Mouse (Mus musculus): ENCODE measurements around the gene Nelfb. TPM values are rescaled to one million over a fixed set of nuclear protein-coding genes. Genes with fewer than 3 reads are reported as not detected.

Nelfb gene
- polyA plus RNA-seq, 2 experiments from 2014 or later, result 41.1 to 49.1 TPM

GRCm38 (mm10) chr2:25174866-25175689 lies 36.2 kb downstream of the Nelfb start:
- no peak for ATAC-seq

- ATAC-seq, result no peak
Measured at GRCm38 (mm10) chr2:25173821-25174220, 37.5 kb downstream of the Nelfb start.

- no peak for ATAC-seq
Measured at GRCm38 (mm10) chr2:25172629-25173028, 38.7 kb downstream of the Nelfb start.

- ATAC-seq, result no peak
Measured at GRCm38 (mm10) chr2:25171769-25172153, 39.5 kb downstream of the Nelfb start.

GRCm38 (mm10) chr2:25171101-25171768 lies 40.1 kb downstream of the Nelfb start:
- ATAC-seq, result no peak

GRCm38 (mm10) chr2:25170326-25171100 lies 40.8 kb downstream of the Nelfb start:
- ATAC-seq, result peak; percentile 56

- no peak for ATAC-seq
Measured at GRCm38 (mm10) chr2:25169778-25170177, 41.5 kb downstream of the Nelfb start.

- no peak for ATAC-seq
Measured at GRCm38 (mm10) chr2:25168665-25168978, 42.7 kb downstream of the Nelfb start.

GRCm38 (mm10) chr2:25167919-25168664 lies 43.2 kb downstream of the Nelfb start:
- ATAC-seq, result no peak

GRCm38 (mm10) chr2:25167481-25167880 lies 43.8 kb downstream of the Nelfb start:
- ATAC-seq, result no peak

GRCm38 (mm10) chr2:25157655-25158054 lies 53.6 kb downstream of the Nelfb start:
- peak; percentile 60 for ATAC-seq

- no peak for ATAC-seq
Measured at GRCm38 (mm10) chr2:25156990-25157389, 54.3 kb downstream of the Nelfb start.

- no peak for ATAC-seq
Measured at GRCm38 (mm10) chr2:25156177-25156576, 55.1 kb downstream of the Nelfb start.

- no peak for ATAC-seq
Measured at GRCm38 (mm10) chr2:25151280-25151956, 59.9 kb downstream of the Nelfb start.

Other genes starting within 250 kb of the Nelfb start
- 10 to 100 TPM; 30.0 to 32.2 TPM for gene Dph7, start 249.1 kb downstream of the Nelfb start, polyA plus RNA-seq (2017; shearing (Covaris generic))
- gene Mrpl41, start 236.4 kb downstream of the Nelfb start, polyA plus RNA-seq (2017; shearing (Covaris generic)), result 100 to 1,000 TPM; 102 to 124 TPM
- gene Pnpla7, start 235.5 kb downstream of the Nelfb start, polyA plus RNA-seq (2017; shearing (Covaris generic)), result 10 to 100 TPM; 49.3 to 51.3 TPM
- gene Nsmf, start 157.1 kb downstream of the Nelfb start, polyA plus RNA-seq (2017; shearing (Covaris generic)), result 10 to 100 TPM; 11.1 to 11.2 TPM
- not detected for gene Entpd8, start 131.2 kb downstream of the Nelfb start, polyA plus RNA-seq (2017; shearing (Covaris generic))
- 1 to 10 TPM; 1.6 to 1.9 TPM for gene Noxa1, start 116.3 kb downstream of the Nelfb start, polyA plus RNA-seq (2017; shearing (Covaris generic))
- 1 to 10 TPM in 1 of 2 experiments, under 1 TPM in 1; 0.61 to 1.2 TPM for gene Nrarp, start 30.7 kb downstream of the Nelfb start, polyA plus RNA-seq (2017; shearing (Covaris generic))
- 10 to 100 TPM; 51.4 to 89.5 TPM for gene Tor4a, start 14.6 kb downstream of the Nelfb start, polyA plus RNA-seq (2017; shearing (Covaris generic))
- gene Stpg3, start 3.1 kb upstream of the Nelfb start, polyA plus RNA-seq (2017; shearing (Covaris generic)), result not detected
- gene Fam166a, start 7.3 kb upstream of the Nelfb start, polyA plus RNA-seq (2017; shearing (Covaris generic)), result not detected
- 100 to 1,000 TPM; 110 to 150 TPM for gene Tubb4b, start 13.2 kb upstream of the Nelfb start, polyA plus RNA-seq (2017; shearing (Covaris generic))
- not detected for gene Slc34a3, start 22.9 kb upstream of the Nelfb start, polyA plus RNA-seq (2017; shearing (Covaris generic))
- gene Rnf224, start 25.3 kb upstream of the Nelfb start, polyA plus RNA-seq (2017; shearing (Covaris generic)), result not detected
- gene Rnf208, start 30.8 kb upstream of the Nelfb start, polyA plus RNA-seq (2017; shearing (Covaris generic)), result under 1 TPM in 1 of 2 experiments, not detected in 1; 0.58 TPM
- gene Cysrt1, start 31.0 kb upstream of the Nelfb start, polyA plus RNA-seq (2017; shearing (Covaris generic)), result not detected
- gene AL732309.1, start 35.4 kb upstream of the Nelfb start, polyA plus RNA-seq (2017; shearing (Covaris generic)), result 1 to 10 TPM; 3.6 to 4.2 TPM
- 10 to 100 TPM; 10.8 to 13.0 TPM for gene Tmem203, start 44.0 kb upstream of the Nelfb start, polyA plus RNA-seq (2017; shearing (Covaris generic))
- 10 to 100 TPM in 1 of 2 experiments, 1 to 10 TPM in 1; 5.5 to 12.4 TPM for gene Tprn, start 51.1 kb upstream of the Nelfb start, polyA plus RNA-seq (2017; shearing (Covaris generic))
- 100 to 1,000 TPM; 127 to 134 TPM for gene Ssna1, start 60.9 kb upstream of the Nelfb start, polyA plus RNA-seq (2017; shearing (Covaris generic))
- 10 to 100 TPM; 24.8 to 39.3 TPM for gene Anapc2, start 61.0 kb upstream of the Nelfb start, polyA plus RNA-seq (2017; shearing (Covaris generic))
- gene Tmem210, start 76.7 kb upstream of the Nelfb start, polyA plus RNA-seq (2017; shearing (Covaris generic)), result not detected
- gene Lrrc26, start 78.4 kb upstream of the Nelfb start, polyA plus RNA-seq (2017; shearing (Covaris generic)), result not detected
- not detected for gene Grin1, start 107.7 kb upstream of the Nelfb start, polyA plus RNA-seq (2017; shearing (Covaris generic))
- gene Man1b1, start 120.8 kb upstream of the Nelfb start, polyA plus RNA-seq (2017; shearing (Covaris generic)), result 10 to 100 TPM; 19.7 to 23.2 TPM
- gene Dpp7, start 144.9 kb upstream of the Nelfb start, polyA plus RNA-seq (2017; shearing (Covaris generic)), result 10 to 100 TPM; 10.3 to 13.9 TPM
- 10 to 100 TPM; 13.3 to 15.0 TPM for gene Uap1l1, start 154.2 kb upstream of the Nelfb start, polyA plus RNA-seq (2017; shearing (Covaris generic))
- gene Sapcd2, start 160.8 kb upstream of the Nelfb start, polyA plus RNA-seq (2017; shearing (Covaris generic)), result 1 to 10 TPM; 1.8 to 2.6 TPM
- gene Entpd2, start 184.4 kb upstream of the Nelfb start, polyA plus RNA-seq (2017; shearing (Covaris generic)), result under 1 TPM in 1 of 2 experiments, not detected in 1; 0.17 TPM
- gene Npdc1, start 187.9 kb upstream of the Nelfb start, polyA plus RNA-seq (2017; shearing (Covaris generic)), result 1 to 10 TPM; 1.2 to 1.7 TPM
- 10 to 100 TPM; 13.6 to 13.8 TPM for gene Fut7, start 211.8 kb upstream of the Nelfb start, polyA plus RNA-seq (2017; shearing (Covaris generic))
- 10 to 100 TPM; 32.8 to 41.4 TPM for gene Abca2, start 217.2 kb upstream of the Nelfb start, polyA plus RNA-seq (2017; shearing (Covaris generic))
- 1 to 10 TPM; 2.0 to 2.2 TPM for gene Clic3, start 245.3 kb upstream of the Nelfb start, polyA plus RNA-seq (2017; shearing (Covaris generic))
- gene Paxx, start 249.6 kb upstream of the Nelfb start, polyA plus RNA-seq (2017; shearing (Covaris generic)), result 10 to 100 TPM; 72.8 to 74.8 TPM